Mouse (Mus musculus): ENCODE measurements around the gene Ubald2. TPM values are rescaled to one million over a fixed set of nuclear protein-coding genes. Genes with fewer than 3 reads are reported as not detected.
"Not testable (repeated sequence)": the region's sequence is repeated elsewhere in the genome, so short reads cannot be mapped to it uniquely, and the experiment has no call there.

The Ubald2 gene
- total and polyA plus RNA-seq, 2 experiments, result 16.6 to 45.7 TPM

DNA sequence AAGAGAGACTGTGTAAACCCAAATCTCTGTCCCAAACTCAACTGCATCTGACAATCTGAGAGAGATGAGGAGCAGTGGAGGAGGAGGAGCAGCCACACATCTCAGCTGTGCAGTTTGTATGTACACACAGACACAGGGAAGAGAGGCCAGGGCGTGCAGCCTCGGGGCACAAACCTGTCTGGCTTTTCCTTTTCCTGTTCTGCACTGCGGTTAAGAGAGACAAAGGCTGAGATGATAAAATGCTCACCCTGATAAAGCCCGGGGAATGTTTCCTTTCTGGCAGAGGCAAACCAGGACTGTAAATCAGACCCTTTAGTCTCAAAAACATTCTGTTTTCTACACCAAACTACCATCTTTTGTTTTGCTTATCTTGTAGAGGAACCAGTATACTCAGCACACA lies 33.3 kb upstream of the Ubald2 start:
- H3K27me3 ChIP-seq (ENCODE audit: control insufficient read depth, insufficient read depth, low read length), result no peaks in the 10 kb centered on the region
- H3K36me3 ChIP-seq (ENCODE audit: control insufficient read depth, insufficient read depth, low read length), result no peaks in the 10 kb centered on the region
- 0 out of 2 replicates have a peak overlapping the region, but pooled peaks have one; percentile 7 for H3K27ac ChIP-seq (replicated peaks; ENCODE audit: insufficient read depth, low read depth, low read length)
- no peak for DNase-seq (ENCODE audit: extremely low read depth, low read depth, low spot score)
- 57% methylated on average over 4 of the region's 4 CpGs for WGBS
- TF ChIP-seq POLR2A (IDR thresholded peaks at IDR 0.05; ENCODE audit: extremely low read depth, insufficient read depth, low read length) (no peak), CTCF (IDR thresholded peaks at IDR 0.05; ENCODE audit: low read depth, low read length) (no peak)
- H3K9ac ChIP-seq (ENCODE audit: low read depth, low read length), result no peak overlapping the region
- H3K4me3 ChIP-seq (ENCODE audit: insufficient read depth, low read depth, low read length), result no peak overlapping the region
- H3K4me1 ChIP-seq (ENCODE audit: control insufficient read depth, insufficient read depth, low read length), result no peaks in the 10 kb centered on the region; the same call in 1 of the 2 replicates
- no peaks in the 10 kb centered on the region for H3K79me2 ChIP-seq (ENCODE audit: control insufficient read depth, insufficient read depth, low read length)

DNA sequence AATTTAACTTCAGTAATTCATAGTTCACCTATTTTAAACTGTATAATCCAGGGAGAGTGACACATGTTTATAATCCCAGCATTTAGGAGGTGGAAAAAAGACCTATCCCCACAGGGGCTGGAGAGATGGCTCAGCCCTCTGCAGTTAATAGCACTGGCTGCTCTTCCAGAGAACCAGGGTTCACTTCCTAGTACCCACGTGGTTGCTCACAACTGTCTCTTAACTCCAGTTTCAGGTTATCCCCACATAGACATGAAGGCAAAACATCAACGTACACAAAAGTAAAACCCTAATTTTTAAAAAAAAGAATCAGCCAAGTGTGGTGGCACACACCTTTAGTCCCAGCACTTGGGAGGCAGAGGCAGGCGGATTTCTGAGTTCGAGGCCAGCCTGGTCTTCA lies 28.3 kb upstream of the Ubald2 start:
- Histone ChIP-seq H3K9ac (ENCODE audit: low read depth, low read length) (no peak overlapping the region), H3K4me1 (ENCODE audit: control insufficient read depth, insufficient read depth, low read length) (no peaks in the 10 kb centered on the region), H3K27ac (replicated peaks; ENCODE audit: insufficient read depth, low read depth, low read length) (no peak overlapping the region), H3K79me2 (ENCODE audit: control insufficient read depth, insufficient read depth, low read length) (no peaks in the 10 kb centered on the region), H3K36me3 (ENCODE audit: control insufficient read depth, insufficient read depth, low read length) (no peaks in the 10 kb centered on the region), H3K4me3 (ENCODE audit: insufficient read depth, low read depth, low read length) (no peak overlapping the region), H3K27me3 (ENCODE audit: control insufficient read depth, insufficient read depth, low read length) (no peaks in the 10 kb centered on the region)
- 84% methylated on average over 4 of the region's 4 CpGs for WGBS
- TF ChIP-seq POLR2A (IDR thresholded peaks at IDR 0.05; ENCODE audit: extremely low read depth, insufficient read depth, low read length) (no peak), CTCF (IDR thresholded peaks at IDR 0.05; ENCODE audit: low read depth, low read length) (no peak)
- no peak for DNase-seq (ENCODE audit: extremely low read depth, low read depth, low spot score)

DNA sequence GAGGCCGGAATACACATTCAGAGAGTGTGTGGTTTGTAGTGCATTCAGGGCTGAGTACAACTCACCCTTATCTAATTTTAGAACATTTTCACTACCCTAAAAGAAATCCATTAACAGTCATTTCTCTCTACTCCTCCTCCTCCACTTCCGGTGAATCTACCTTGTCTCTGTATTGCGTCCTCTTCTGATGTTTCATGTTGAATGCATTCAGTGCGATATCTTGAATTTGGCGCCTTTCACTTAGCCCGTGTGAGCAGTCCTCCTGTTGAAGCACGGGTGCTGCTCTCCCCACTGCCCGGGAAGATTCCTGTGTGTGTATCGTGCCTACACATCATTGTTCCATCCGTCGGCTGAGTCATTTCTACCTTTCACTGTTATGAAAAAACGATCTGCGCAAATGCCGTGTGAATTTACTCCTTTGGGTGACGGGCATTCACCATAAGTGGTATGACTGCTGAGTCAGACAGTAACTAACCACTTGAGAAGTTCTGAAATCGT lies 27.6 kb upstream of the Ubald2 start:
- Histone ChIP-seq H3K4me1 (ENCODE audit: control insufficient read depth, insufficient read depth, low read length) (no peaks in the 10 kb centered on the region), H3K79me2 (ENCODE audit: control insufficient read depth, insufficient read depth, low read length) (no peaks in the 10 kb centered on the region), H3K9ac (ENCODE audit: low read depth, low read length) (no peak overlapping the region), H3K36me3 (ENCODE audit: control insufficient read depth, insufficient read depth, low read length) (no peaks in the 10 kb centered on the region), H3K27ac (replicated peaks; ENCODE audit: insufficient read depth, low read depth, low read length) (no peak overlapping the region), H3K4me3 (ENCODE audit: insufficient read depth, low read depth, low read length) (no peak overlapping the region), H3K27me3 (ENCODE audit: control insufficient read depth, insufficient read depth, low read length) (no peaks in the 10 kb centered on the region)
- DNase-seq (ENCODE audit: extremely low read depth, low read depth, low spot score), result no peak
- no peak for TF ChIP-seq CTCF (IDR thresholded peaks at IDR 0.05; ENCODE audit: low read depth, low read length)
- no peak for TF ChIP-seq POLR2A (IDR thresholded peaks at IDR 0.05; ENCODE audit: extremely low read depth, insufficient read depth, low read length)
- WGBS, result 95% methylated on average over 16 of the region's 16 CpGs

GRCm38 (mm10) chr11:116409008-116409407 lies 24.9 kb upstream of the Ubald2 start:
- Histone ChIP-seq H3K9ac (ENCODE audit: low read depth, low read length) (no peak overlapping the region), H3K79me2 (ENCODE audit: control insufficient read depth, insufficient read depth, low read length) (no peaks in the 10 kb centered on the region), H3K36me3 (ENCODE audit: control insufficient read depth, insufficient read depth, low read length) (no peaks in the 10 kb centered on the region), H3K27me3 (ENCODE audit: control insufficient read depth, insufficient read depth, low read length) (0 out of 2 replicates have a peak, but pooled peaks cover 11% of the 10 kb centered on the region), H3K27ac (replicated peaks; ENCODE audit: insufficient read depth, low read depth, low read length) (peak overlapping the region; percentile 53; the same call in 1 of the 2 replicates), H3K4me1 (ENCODE audit: control insufficient read depth, insufficient read depth, low read length) (peaks cover 3% of the 10 kb centered on the region; the same call in 1 of the 2 replicates), H3K4me3 (ENCODE audit: insufficient read depth, low read depth, low read length) (no peak overlapping the region)
- TF ChIP-seq POLR2A (IDR thresholded peaks at IDR 0.05; ENCODE audit: extremely low read depth, insufficient read depth, low read length) (no peak), CTCF (IDR thresholded peaks at IDR 0.05; ENCODE audit: low read depth, low read length) (no peak)
- WGBS, result 82% methylated on average over 3 of the region's 3 CpGs
- DNase-seq (ENCODE audit: extremely low read depth, low read depth, low spot score), result no peak

DNA sequence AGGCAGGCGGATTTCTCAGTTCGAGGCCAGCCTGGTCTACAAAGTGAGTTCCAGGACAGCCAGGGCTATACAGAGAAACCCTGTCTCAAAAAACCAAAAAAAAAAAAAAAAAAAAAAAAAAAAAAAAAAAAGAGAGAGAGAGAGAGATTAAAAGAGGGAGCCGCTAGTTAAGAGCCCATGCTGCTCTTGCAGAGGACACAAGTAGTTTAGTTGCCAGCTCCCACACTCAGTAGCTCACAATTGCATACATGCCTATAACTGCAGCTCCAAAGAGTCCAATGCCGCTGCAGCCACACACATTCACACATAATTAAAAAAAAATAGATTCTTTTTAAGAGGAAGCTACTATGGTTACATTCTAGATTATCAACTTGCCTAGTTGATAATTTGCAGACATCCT lies 23.5 kb upstream of the Ubald2 start:
- not testable (repeated sequence) for H3K4me1 ChIP-seq (ENCODE audit: control insufficient read depth, insufficient read depth, low read length)

GRCm38 (mm10) chr11:116411582-116411981 lies 22.3 kb upstream of the Ubald2 start:
- H3K4me1 ChIP-seq (ENCODE audit: control insufficient read depth, insufficient read depth, low read length), result peaks cover 3% of the 10 kb centered on the region; the same call in 1 of the 2 replicates
- 0 out of 2 replicates have a peak, but pooled peaks cover 11% of the 10 kb centered on the region for H3K27me3 ChIP-seq (ENCODE audit: control insufficient read depth, insufficient read depth, low read length)
- 56% methylated on average over 6 of the region's 6 CpGs for WGBS
- H3K4me3 ChIP-seq (ENCODE audit: insufficient read depth, low read depth, low read length), result no peak overlapping the region
- no peak for TF ChIP-seq CTCF (IDR thresholded peaks at IDR 0.05; ENCODE audit: low read depth, low read length)
- TF ChIP-seq POLR2A (IDR thresholded peaks at IDR 0.05; ENCODE audit: extremely low read depth, insufficient read depth, low read length), result no peak
- no peak overlapping the region for H3K27ac ChIP-seq (replicated peaks; ENCODE audit: insufficient read depth, low read depth, low read length)
- no peaks in the 10 kb centered on the region for H3K36me3 ChIP-seq (ENCODE audit: control insufficient read depth, insufficient read depth, low read length)
- H3K9ac ChIP-seq (ENCODE audit: low read depth, low read length), result no peak overlapping the region
- no peaks in the 10 kb centered on the region for H3K79me2 ChIP-seq (ENCODE audit: control insufficient read depth, insufficient read depth, low read length)
- DNase-seq (ENCODE audit: extremely low read depth, low read depth, low spot score), result no peak

More for the DNA sequence above, 23.5 kb upstream of the Ubald2 start:
- 0 out of 2 replicates have a peak, but pooled peaks cover 11% of the 10 kb centered on the region for H3K27me3 ChIP-seq (ENCODE audit: control insufficient read depth, insufficient read depth, low read length)
- H3K79me2 ChIP-seq (ENCODE audit: control insufficient read depth, insufficient read depth, low read length); H3K27ac ChIP-seq (replicated peaks; ENCODE audit: insufficient read depth, low read depth, low read length); H3K36me3 ChIP-seq (ENCODE audit: control insufficient read depth, insufficient read depth, low read length); H3K9ac ChIP-seq (ENCODE audit: low read depth, low read length); H3K4me3 ChIP-seq (ENCODE audit: insufficient read depth, low read depth, low read length); DNase-seq (ENCODE audit: extremely low read depth, low read depth, low spot score): not testable (repeated sequence)
- 92% methylated on average over 4 of the region's 4 CpGs for WGBS
